Mouse (Mus musculus): ENCODE measurements around the gene Esr2.
"Not testable (repeated sequence)": the region's sequence is repeated elsewhere in the genome, so short reads cannot be mapped to it uniquely, and the experiment has no call there.

Esr2 gene

DNA sequence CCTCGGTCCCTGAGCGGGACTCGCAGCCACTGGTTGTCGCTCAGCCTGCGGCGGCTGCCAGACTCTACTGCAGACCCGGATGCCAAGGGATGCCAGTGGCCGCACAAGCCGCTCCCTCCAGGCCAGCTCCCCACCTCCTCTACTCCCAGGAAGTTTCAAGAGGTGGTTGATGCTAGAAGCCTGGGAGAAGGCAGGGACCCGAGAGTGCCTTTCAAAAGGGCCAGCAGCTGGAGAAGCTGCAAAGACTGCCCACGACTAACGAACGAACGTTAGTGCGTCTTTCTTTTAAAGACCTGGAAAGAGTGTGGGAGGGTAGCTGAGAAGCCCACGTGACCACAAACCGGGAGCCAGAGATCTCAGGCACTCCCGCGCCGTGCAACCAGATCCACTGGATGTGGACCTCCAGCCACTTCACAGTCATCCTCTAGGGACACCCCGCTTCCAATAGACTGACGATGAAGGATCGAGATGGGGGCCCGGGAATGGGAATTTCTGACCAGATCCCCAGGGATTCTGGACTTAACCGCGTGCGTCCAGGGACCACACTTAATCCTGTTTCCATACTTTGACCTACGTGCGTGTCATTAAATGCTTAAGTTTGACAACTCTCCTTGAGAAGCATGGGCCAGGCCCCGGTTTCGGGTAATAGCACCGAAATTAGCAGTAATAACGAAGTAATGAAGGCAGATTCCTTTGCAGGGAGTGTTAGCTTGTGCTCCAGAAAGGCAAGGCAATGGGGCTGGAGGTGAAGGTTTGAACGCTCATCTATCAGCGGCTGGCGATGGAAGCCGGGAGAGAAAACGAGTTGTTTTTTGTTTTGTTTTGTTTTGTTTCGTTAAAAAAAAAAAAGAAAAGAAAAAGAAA is at the start of gene Esr2:
Gene Esr2, minus strand, starts transcription at position 260 of the 864 bp plus-strand sequence.
- DNase-seq (ENCODE audit: low spot score) = peak; percentile 23

DNA sequence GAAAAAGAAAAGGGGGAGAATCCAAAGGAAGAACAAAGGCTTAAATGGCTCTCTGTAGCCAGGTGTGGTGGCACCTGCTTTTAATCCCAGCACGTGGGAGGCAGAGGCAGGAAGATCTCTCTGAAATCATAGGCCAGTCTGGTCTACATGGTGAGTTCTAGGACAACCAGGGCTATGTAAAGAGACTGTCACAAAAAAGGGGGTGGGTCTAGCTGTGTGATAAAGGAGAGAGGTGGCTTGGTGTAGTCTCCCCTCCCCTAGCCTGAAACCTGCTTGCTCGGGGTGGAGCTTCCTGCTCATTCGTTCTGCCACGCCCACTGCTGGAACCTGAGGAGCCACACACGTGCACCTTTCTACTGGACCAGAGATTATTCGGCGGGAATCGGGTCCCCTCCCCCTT is 45.0 kb upstream of the Esr2 start:
- DNase-seq (ENCODE audit: low spot score) = not testable (repeated sequence)

DNA sequence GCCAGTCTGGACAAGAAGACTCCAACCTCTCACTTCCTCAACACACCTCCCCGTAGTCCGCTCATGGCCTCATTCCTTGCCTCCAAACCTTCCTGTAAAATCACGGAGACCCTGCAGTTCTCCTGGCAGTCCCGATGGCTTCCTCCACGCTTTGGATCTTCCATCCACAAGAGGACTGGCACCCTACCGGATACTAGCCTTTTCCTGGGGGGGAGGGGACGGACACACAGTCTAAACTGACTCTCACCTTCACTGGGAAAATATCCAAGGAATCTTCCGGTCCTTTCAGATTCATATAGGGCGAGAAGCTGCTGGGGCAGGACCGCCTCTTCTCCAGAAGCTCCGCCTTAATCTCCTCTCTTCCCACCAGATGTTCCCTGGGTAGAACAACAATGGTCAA is 39.7 kb upstream of the Esr2 start:
- DNase-seq (ENCODE audit: low spot score) = no peak

DNA sequence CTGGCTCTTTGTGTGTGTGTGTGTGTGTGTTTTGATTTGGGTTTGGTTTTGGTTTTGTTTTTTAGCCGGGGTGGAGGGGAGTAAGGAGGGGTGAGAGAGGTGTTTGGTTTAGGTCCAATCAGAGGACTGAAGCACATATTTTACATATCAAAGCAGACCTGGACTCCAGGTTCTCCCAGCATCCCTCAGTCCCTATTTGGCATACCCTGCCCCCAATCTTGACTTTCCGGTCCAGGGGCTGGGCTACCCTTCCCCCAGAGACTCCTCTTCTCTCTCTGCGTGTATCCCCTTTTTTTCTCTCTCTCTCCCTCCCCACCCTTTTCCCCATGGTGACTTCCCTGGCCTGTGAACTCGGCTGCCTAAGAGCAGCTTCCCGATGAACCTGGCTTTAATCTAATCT is 38.1 kb upstream of the Esr2 start:
- no peak for DNase-seq (ENCODE audit: low spot score)

DNA sequence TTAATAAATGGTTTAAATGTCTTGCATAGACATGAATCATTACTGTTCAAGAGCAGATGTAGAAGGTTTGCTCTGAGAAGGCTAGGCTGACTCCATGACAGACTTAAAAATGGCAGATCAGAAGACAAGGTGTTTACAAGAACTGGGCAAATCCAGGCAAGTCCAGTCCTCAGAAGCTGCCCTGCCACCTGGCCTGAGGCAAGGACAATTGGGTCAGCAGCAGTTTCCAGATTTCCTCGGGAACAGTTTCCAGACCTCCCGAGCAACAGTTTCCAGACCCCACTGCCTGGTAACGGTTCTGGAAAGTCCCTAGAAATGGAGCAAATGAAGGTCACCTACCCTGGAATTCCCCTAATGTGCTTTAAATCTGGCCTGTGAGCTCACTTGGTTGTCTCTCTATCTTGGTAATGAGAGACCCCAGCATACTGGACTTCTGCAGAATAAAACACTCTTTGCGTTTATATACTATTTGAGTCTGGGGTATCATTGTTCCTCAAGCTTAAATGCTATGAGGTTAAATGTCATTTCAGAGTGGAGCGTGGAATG is 32.4 kb upstream of the Esr2 start:
- no peak for DNase-seq (ENCODE audit: low spot score)

DNA sequence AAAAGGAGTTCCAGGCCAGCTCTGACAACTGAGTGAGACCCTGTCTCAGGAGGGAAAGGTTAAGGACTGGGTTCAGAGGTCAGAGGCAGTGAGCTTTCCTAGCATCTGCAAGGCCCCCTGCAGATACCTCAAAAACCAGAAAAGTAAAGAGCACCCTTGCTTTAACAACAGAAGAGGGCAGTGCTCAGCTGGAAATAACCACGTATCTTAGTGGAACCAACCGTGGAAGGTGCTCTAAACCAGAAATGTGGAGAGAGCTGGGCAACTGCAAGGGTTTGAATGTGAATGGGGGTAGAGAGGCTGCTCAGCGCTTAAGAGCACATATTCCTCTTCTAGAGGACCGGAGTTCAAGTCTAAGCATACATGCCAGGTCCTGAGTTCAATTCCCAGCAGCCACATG is 23.3 kb upstream of the Esr2 start:
- no peak for DNase-seq (ENCODE audit: low spot score)

DNA sequence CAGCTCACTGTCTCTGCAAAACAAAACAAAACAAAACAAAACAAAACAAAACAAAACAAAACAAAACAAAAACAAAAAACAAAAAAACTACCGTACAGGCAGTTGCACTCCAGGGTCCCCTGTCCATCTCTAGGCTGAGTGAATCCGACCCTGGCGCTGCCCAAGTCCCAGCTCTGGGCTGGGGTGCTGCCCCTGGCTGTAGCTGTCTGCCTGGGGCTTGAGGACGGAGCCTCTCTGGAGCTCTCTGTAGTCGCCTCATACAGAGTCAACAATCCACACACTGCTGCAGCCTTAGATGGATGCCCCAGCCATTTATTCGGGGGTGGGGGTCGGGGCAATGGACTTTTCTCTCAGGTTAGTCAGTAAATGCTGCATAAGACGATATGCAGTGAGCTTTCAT is 20.0 kb upstream of the Esr2 start:
- no peak for DNase-seq (ENCODE audit: low spot score)

DNA sequence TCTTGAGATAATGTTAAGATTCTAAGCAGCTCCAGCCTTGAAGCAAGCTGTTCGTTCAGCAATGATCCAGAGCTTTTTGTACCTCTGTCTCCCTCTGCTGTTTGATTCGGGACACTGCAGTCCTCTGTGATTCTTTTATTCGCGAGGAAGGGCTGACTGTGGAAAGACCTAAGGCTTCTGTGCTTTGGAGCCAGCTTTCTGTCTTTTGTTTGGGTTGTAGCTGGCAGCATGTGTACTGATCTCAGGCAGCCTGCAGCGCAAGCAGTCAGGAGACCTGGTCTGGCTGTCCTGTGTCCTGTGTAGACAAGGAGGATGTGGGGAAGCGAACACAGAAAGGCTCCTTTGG is 19.6 kb upstream of the Esr2 start:
- peak; percentile 67 for DNase-seq (ENCODE audit: low spot score)

DNA sequence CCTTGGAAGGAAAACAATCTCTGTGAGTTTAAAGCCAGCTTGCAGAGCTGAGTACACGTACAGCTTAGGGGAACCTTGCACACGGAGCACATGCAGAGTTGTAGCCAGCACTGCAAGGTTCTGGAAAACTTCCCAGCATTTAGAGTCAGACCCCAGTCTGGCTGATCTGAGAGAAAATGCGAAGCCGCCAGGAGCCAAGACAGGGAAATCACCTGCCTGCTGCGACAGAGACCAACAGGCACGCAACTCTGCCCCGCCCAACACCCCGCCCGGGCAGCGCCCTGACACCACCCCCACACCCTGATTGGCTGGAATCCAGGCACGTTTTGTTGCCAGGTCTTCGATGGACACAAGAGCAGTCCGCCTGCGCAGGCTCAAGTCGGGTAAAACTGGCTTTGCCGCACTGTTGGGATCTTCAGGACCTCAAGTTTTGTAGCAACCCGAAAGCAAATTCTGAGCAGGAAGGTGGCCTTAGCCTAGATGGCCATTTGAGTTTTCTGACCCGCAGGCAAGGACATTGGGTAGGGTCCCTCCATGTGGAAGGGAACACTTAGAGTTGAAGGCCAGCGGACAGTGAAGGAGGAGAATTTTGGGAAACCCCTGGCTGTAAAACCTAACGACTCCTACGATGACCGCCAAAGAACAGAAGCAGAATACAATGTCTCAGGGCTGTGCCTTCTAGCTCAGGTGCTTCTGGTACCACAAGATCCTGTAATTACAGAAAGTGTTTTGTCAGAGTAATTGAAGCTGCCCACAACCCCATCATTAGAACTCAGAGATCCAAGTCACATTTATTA is 19.1 kb upstream of the Esr2 start:
- DNase-seq (ENCODE audit: low spot score) = peak; percentile 60

DNA sequence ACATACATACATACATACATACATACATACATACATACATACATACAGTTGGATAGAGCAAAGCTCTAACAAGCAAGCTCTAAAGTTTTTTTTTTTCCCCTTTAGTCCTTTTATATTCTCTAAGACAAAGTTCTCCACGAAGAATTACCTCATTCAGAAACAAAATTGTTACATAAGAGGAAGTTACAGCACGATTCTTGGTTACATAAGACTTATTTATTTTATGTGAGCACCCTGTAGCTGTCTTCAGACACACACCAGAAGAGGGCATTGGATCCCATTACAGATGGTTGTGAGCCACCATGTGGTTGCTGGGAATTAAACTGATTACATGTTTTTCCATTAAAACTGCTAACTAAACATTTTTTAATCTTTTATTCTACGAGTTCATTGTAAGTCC is 17.5 kb upstream of the Esr2 start:
- DNase-seq (ENCODE audit: low spot score) = no peak

DNA sequence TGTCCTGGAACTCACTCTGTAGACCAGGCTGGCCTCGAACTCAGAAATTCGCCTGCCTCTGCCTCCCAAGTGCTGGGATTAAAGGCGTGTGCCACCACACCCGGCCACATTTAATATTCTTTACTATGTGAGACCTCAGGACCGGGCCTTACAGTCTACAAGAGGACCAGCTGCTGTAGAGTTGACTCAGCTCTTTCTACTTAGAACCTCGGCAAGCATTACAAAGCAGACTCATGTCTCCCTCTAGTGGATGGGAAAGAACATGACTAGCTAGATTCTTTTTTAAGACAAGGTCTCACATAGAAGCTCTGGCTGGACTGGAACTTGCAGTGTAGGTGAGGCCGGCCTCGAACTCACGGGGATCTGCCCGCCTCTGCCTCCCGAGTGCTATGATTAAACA is 13.9 kb upstream of the Esr2 start:
- peak; percentile 21 for DNase-seq (ENCODE audit: low spot score)

DNA sequence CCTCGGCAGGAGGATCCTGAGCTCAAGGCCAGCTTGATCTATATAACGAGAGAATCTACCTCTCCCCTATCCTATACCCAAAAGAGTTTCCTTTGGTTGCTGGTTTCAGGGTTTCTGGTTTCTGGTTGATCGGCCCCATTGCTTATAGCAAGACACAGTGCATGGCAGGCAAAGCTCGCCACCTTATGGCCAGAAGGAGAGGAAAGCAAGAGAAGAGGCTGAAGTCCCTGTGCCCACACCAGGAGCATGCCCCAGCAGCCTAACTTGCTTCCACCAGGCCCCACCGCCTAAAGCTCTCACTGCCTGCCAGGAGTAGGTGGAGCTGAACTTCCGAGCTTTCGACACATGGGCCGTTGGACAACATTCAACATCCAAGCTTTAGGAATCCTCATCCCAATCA is 10.8 kb upstream of the Esr2 start:
- no peak for DNase-seq (ENCODE audit: low spot score)

DNA sequence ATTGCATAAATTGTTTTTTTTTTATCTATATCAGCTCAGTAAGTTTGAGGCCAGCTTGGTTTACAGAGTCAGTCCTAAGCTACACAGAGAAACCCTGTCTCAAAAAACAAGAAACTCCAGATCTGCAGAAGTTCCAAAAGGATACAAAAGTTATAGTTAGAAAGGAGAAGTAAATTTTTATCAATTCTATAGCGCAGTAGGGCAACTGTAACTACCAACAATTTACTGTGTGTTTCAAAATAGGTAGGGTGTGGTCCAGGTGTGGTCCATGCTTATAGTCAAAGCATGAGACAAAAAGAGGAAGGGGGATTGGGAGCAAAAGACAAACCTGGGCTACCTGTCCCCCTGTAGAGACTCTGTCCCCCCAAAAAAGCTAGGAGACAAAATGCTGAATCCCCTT is 9.4 kb upstream of the Esr2 start:
- DNase-seq (ENCODE audit: low spot score) = no peak

DNA sequence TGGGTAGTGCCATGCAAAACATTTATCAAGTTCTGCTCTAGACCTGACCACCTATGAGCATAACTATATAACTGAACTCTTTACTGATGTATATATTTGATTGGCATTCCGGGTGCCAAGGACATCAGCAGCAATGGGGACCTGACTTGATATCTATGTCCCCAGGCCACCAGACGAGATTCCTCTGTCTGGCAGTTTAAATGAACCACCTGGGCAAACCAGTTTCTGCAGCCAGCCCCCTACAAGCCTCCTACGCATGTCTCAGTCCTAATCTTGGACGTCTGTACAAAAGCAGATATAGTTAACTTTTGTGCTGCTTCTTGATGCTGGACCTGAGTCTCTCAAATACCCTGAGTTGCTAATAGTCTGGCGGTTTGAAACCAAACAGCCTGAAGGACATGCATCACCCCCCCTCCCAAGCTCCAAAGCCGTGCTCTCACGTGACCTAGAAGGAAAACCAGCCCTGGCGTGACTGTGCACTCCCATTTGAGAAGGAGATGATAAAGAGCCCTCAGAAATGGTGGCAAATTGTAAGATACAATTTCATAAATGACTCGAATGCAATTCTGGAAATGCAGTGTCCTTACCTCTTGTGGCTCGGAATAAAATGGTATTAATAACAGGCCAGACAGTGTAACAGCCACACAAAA is 8.2 kb upstream of the Esr2 start:
- no peak for DNase-seq (ENCODE audit: low spot score)

DNA sequence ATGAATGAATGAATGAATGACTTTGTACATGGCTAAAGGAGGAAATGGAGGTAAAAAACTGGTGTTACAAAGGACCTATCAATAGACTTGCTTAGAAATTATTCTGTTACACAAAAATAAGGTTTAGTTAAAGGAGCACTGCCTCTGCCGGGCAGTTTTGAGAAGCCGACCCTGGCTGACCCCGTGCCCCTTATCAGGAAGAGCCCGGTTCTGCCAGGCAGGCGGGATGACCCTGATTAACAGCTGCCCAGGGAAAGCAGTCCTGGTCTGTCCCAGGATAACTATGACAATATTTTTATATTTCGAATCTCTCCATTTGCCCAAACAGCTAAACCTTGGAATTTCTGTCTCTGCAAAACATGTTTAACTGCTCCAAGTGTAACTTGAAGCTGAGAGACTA is 7.2 kb upstream of the Esr2 start:
- DNase-seq (ENCODE audit: low spot score) = no peak

DNA sequence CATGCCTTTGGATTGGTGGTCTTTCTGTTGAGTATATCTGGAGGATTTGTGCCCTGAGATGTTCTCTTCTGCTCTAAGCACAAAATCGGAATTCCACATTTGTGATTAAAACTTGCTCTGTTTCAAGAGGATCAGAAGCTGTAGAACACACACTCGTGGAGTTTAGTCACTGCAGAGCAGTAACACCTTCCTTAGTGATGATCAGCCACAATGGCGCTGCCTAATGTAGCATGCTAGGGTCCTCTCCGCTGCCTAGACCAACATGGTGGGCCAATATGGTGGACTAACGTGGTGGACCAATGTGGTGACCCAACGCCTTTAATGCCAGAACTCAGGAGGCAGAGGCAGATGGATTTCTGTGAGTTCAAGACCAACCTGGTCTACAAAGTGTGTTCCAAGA is 5.8 kb upstream of the Esr2 start:
- DNase-seq (ENCODE audit: low spot score) = no peak

DNA sequence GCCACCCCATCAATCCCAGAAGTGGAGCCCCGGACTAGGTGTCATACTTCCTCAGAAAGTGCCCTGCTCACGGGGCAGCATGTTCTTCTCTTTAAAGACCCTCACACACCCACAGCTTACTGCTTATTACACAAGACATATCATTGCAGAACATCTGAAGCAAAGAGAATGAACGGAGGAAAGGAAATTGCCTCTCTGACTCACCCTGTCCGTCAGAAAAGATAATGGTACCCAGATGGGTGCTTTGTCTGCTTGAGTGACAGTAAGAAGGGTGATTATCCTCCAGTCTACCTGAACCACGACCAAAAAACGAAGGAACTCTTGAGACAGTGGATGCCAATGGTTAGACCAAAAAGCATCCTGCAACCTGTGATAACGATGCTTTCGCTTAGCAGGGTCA is 4.4 kb upstream of the Esr2 start:
- DNase-seq (ENCODE audit: low spot score) = no peak

DNA sequence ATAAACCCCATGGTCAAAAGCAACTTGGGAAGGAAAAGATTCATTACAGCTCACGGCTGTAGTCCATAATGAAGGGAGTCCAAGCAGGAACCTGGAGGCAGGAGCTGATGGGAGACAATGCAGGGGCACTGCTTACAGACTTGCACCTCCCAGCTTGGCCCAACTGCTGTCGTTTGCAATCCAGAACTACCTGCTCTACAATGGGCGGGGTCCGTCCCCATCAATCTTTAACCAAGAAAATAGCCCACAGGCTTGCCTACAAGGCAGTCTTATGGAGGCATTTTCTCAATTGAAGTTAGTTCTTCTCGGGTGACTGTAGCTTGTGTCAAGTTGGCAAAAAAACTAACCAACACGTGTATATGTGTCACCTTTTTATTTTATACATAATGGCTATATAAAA is 3.4 kb upstream of the Esr2 start:
- DNase-seq (ENCODE audit: low spot score) = no peak

DNA sequence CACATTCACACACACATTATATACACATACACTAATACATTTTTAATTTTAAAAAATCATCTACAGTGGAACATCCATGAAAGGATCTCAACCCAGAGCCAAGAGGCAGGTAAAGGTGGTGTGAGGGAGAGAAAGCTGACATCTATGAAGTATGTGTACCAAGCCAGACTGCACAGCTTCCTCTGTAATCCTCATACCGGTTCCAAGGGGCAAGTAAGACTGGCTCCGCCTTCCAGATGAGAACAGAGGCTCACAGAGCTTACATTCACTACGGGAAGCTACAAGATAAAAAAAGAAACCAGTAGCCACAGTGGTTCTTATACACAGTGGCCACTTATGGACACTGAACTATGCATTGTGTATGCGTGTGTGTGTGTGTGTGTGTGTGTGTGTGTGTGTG is 2.5 kb upstream of the Esr2 start:
- DNase-seq (ENCODE audit: low spot score) = no peak

DNA sequence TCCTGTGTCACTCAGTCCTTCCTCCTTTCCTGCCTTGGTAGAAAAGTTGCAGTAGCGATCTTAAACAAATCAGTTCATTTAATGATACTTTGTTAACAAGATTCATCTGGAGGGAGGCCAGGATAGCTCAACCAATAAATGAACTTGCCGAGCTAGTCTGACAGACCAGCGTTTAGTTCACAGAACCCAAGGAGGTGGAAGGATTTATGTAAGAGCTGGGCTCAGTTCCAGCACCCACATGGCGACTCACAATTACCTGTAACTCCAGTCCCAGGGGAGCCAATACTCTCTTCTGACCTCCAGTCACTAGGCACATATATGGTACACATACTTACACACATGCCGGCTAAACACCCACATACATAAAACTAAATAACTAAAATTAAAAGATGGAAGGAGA is 2.0 kb upstream of the Esr2 start:
- no peak for DNase-seq (ENCODE audit: low spot score)

DNA sequence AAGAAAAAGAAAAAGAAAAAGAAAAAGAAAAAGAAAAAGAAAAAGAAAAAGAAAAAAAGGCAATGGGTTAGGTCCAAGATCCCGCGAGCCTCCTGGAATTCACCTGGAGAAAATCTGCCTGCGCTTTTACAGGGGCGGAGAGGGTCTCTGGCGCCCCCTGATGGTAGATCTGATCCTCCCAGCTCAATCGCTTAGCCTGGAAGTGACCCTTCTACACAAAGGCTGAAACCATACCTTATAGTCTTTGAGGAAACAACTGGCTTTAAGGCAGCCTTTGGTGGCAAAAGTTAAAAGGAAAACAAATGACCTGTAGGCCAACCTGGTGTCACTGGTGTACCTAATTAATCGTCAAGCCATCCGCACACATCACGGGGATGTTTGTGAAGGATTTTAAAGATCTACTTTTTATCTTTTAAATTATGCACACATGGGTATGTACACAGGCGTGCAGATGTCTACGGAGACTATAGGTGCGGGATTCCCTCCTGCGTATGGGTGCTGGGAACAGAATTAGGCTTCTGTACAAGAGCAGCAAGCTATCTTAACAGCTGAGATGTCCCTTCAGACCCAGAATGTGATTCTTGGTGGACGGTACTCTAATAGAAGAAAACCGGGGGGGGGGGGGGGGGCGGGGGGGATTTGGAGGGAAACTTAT is 932 bp upstream of the Esr2 start:
- DNase-seq (ENCODE audit: low spot score) = peak; percentile 44

DNA sequence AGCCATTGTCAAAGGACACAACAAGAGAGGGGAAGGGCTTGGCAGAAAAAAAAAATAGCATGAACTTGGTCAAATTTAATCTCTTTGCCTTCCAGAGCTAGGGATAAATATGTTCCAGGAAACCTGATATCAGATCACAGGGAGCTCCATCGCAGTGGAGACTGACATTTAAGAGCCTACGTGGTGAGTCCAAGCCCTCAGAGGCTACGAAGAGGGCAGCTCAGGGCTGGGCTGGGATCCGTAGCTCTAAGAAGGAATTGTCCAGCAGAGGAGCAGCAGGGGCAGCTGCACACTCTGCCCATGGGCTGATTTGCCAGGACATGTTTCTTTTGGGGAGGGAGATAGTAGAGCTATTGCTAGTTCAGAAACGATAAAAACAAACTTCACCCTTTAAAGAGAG is 11.4 kb downstream of the Esr2 start:
- no peak for DNase-seq (ENCODE audit: low spot score)
